Mouse (Mus musculus) limb, embryonic 13.5 days (tissue): ENCODE data around the gene Rprml. TPM values are rescaled to one million over a fixed set of nuclear protein-coding genes. Genes with fewer than 3 reads are reported as not detected.

Experiments used
- ATAC-seq: fragments of 200-750 bp; cut with Nextera tagmentation; 2 replicates; pipeline ENCODE4 v1.8.0; 2017; ENCODE audit warnings: low read depth, moderate number of reproducible peaks, moderate TSS enrichment; ENCODE audit not compliant: low FRiP score
- H3K27ac ChIP-seq: fragments of 300-500 bp; sonication (generic); 2 replicates; pipeline ENCODE4 v1.5.1; 2015; ENCODE audit warnings: inconsistent platforms, mild to moderate bottlenecking, moderate library complexity
- H3K27me3 ChIP-seq: fragments of 300-500 bp; sonication (generic); 2 replicates; pipeline ENCODE4 v1.6.1; 2015; ENCODE audit warnings: mild to moderate bottlenecking, inconsistent platforms
- H3K36me3 ChIP-seq: fragments of 300-500 bp; sonication (generic); 2 replicates; pipeline ENCODE4 v1.6.1; 2015; ENCODE audit warnings: inconsistent platforms, mild to moderate bottlenecking, moderate library complexity
- H3K4me1 ChIP-seq: fragments of 300-500 bp; sonication (generic); 2 replicates; pipeline ENCODE4 v1.6.1; 2015; ENCODE audit warnings: inconsistent platforms
- H3K4me2 ChIP-seq: fragments of 300-500 bp; sonication (generic); replicated peaks from 2 replicates; pipeline ENCODE4 v1.6.1; 2015; ENCODE audit warnings: inconsistent platforms, mild to moderate bottlenecking, moderate library complexity
- H3K4me3 ChIP-seq: fragments of 300-500 bp; sonication (generic); 2 replicates; pipeline ENCODE4 v1.5.1; 2015; ENCODE audit warnings: moderate library complexity, mild to moderate bottlenecking, inconsistent platforms
- H3K9ac ChIP-seq: fragments of 300-500 bp; sonication (generic); 2 replicates; pipeline ENCODE4 v1.6.1; 2015; ENCODE audit warnings: mild to moderate bottlenecking, inconsistent platforms
- H3K9me3 ChIP-seq: fragments of 300-500 bp; sonication (generic); 2 replicates; pipeline ENCODE4 v1.6.1; 2016; ENCODE audit warnings: inconsistent platforms
- WGBS: fragments of 180-500 bp; shearing (Covaris S2); methylation state at CpG from one replicate; pipeline ENCODE4 v1.1.7; 2015; 5-methylcytosine and 5-hydroxymethylcytosine counted together
- polyA plus RNA-seq: library from polyadenylated mRNA; unstranded; fragments of >200 nt; fragmentation: Nextera tagmentation; extraction: Ambion mirVana; gene quantifications from 2 replicates; pipeline ENCODE4 v1.2.1, GENCODE M21; 2015

Gene Rprml
- polyA plus RNA-seq, 1 experiment from 2014 or later = 0.14 TPM

DNA sequence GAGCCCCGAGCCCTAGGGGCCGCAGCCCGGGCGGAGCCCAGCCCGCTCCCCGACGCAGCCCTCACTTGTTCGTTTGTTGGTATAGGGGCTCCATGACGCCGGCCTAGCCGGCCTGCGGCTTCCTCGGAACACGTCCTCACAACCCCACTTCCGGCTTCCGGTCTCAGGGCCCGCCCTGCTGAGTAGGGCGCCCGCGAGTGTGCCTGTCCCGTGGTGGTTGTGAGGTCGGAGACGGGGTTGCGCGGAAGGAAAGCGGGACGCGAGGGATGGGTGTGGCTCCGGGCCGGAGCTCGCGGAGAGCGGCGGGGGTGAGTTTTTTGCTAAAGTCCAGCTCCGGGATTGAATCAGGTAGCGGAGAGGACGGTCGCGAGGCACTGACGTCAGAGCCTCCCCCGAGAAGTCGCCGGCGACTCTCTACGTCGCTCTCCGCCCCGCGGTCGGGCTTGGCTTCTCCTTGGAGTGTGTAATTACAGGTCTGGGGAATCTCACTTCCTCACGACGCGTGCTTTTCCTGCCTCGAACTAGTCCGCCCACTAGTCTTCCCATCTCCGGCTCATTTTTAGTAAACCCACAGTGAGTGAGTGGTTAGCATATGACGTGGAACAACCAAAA is 48.3 kb downstream of the Rprml start, which contains the start of gene Gosr2:
Gosr2 (minus strand) TSS at position 334 of the 612 bp plus-strand sequence.
- Histone ChIP-seq H3K36me3 (peaks cover 4% of the 10 kb centered on the region; the same call in 1 of the 2 replicates), H3K9me3 (no peaks in the 10 kb centered on the region), H3K4me1 (peaks cover 17% of the 10 kb centered on the region), H3K27ac (peak within 1 kb of the TSS; percentile 96), H3K9ac (peak within 1 kb of the TSS; percentile 91), H3K4me2 (peak within 1 kb of the TSS; percentile 66), H3K27me3 (no peaks in the 10 kb centered on the region), H3K4me3 (peak within 1 kb of the TSS; percentile 98)
- under 1% methylated on average over 57 of the region's 57 CpGs for WGBS
- ATAC-seq = peak; percentile 97

DNA sequence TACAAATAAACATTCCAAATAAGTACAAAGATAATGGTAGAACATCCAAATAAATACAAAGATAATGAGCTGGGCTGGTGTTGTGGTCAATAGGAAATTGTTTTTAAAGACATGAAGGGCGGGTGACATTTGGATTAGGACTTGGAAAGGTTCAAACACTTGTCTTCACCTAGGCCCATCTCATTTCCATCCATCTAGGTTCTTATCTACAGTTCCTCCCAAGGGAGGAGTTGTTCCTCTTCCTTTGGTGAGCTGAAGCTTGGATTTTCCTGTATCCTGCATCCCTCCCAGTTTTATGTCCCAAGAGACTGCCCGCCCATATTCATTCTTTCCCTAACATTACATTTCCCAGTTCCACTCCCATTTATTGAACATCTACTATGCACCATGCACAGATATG is 48.9 kb downstream of the Rprml start:
- ATAC-seq = no peak
- H3K36me3 ChIP-seq = 0 out of 2 replicates have a peak, but pooled peaks cover 3% of the 10 kb centered on the region
- peak overlapping the region; percentile 91 for H3K9ac ChIP-seq
- peak overlapping the region; percentile 96 for H3K27ac ChIP-seq
- peak overlapping the region; percentile 98 for H3K4me3 ChIP-seq
- peaks cover 17% of the 10 kb centered on the region for H3K4me1 ChIP-seq
- WGBS = 76% methylated on average over 2 of the region's 2 CpGs
- H3K4me2 ChIP-seq = peak overlapping the region; percentile 66
- H3K9me3 ChIP-seq = no peaks in the 10 kb centered on the region
- no peaks in the 10 kb centered on the region for H3K27me3 ChIP-seq

Other genes starting within 250 kb of the Rprml start
- gene Plekhm1, start 236.9 kb upstream of the Rprml start, polyA plus RNA-seq = 7.1 and 8.7 TPM in 2 replicates
- not detected in 2 replicates for gene Lrrc37a, start 145.0 kb upstream of the Rprml start, polyA plus RNA-seq
- gene Gm884, start 28.4 kb upstream of the Rprml start, polyA plus RNA-seq = not detected in 2 replicates
- gene Lyzl6, start 10.7 kb upstream of the Rprml start, polyA plus RNA-seq = not detected in 2 replicates
- gene Gosr2, start 48.3 kb downstream of the Rprml start, polyA plus RNA-seq = 96.5 and 103 TPM in 2 replicates
- gene Wnt9b, start 100.3 kb downstream of the Rprml start, polyA plus RNA-seq = 0.83 and 1.1 TPM in 2 replicates
- 12.4 and 14.1 TPM in 2 replicates for gene Wnt3, start 124.6 kb downstream of the Rprml start, polyA plus RNA-seq